Mouse (Mus musculus): ENCODE data around the gene Cd2. TPM values are rescaled to one million over a fixed set of nuclear protein-coding genes. Genes with fewer than 3 reads are reported as not detected.

Gene Cd2
- total RNA-seq, 1 experiment = 0.62 TPM

DNA sequence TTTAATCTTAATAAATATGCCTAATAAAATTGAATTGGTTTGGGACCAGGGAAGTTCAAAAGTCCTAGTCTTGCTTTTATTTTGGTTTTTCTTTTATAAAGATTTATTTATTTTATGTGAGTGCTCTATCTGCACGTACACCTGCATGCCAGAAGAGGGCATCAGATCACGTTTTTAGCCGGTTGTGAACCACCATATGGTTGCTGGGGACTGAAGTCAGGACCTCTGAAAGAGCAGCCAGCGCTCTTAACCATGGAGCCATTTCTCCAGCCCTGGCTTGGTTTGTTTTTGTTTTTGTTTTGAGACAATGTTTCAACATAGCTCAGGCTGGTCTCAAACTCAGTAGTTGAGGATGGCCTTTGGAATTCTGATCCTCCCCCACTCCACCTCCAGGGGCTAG, 4.3 kb downstream of the Cd2 start:
- Histone ChIP-seq H3K9me3 (ENCODE audit: control insufficient read depth, insufficient read depth, low read depth, low read length) (no peaks in the 10 kb centered on the region), H3K4me1 (ENCODE audit: control insufficient read depth in 2 of 2, insufficient read depth in 2 of 2, low read length in 2 of 2, poor library complexity in 1 of 2) (peaks cover 7 to 33% of the 10 kb centered on the region in 2 experiments; a peak in 3 of 4 replicates), H3K9ac (ENCODE audit: insufficient read depth, low read depth, low read length, poor library complexity, severe bottlenecking) (no peak overlapping the region), H3K27ac (ENCODE audit: insufficient read depth, low read depth, low read length, poor library complexity, severe bottlenecking) (no peak overlapping the region), H3K36me3 (ENCODE audit: control insufficient read depth, insufficient read depth, low read length, poor library complexity, severe bottlenecking) (no peaks in the 10 kb centered on the region), H3K4me3 (ENCODE audit: insufficient read depth in 1 of 2, low read depth in 1 of 2, low read length in 2 of 2, poor library complexity in 1 of 2, severe bottlenecking in 1 of 2) (no peak overlapping the region)
- in situ Hi-C loops (cut with MboI; ENCODE audit: low sequenced_read_pairs in 2 of 2, unreplicated experiment in 2 of 2) = no loop called here
- no peak for DNase-seq (ENCODE audit: low read depth, low spot score)
- TF ChIP-seq ZC3H11A (IDR thresholded peaks at IDR 0.05; ENCODE audit: borderline replicate concordance, low read depth, low read length) (no peak), MAFK (IDR thresholded peaks at IDR 0.05; ENCODE audit: insufficient read depth, low read depth, low read length) (no peak), CHD2 (IDR thresholded peaks at IDR 0.05; ENCODE audit: low read depth, low read length) (no peak), HCFC1 (IDR thresholded peaks at IDR 0.05; ENCODE audit: borderline replicate concordance, insufficient read depth, low read length) (no peak), ZNF384 (IDR thresholded peaks at IDR 0.05; ENCODE audit: low read depth, low read length) (no peak)

DNA sequence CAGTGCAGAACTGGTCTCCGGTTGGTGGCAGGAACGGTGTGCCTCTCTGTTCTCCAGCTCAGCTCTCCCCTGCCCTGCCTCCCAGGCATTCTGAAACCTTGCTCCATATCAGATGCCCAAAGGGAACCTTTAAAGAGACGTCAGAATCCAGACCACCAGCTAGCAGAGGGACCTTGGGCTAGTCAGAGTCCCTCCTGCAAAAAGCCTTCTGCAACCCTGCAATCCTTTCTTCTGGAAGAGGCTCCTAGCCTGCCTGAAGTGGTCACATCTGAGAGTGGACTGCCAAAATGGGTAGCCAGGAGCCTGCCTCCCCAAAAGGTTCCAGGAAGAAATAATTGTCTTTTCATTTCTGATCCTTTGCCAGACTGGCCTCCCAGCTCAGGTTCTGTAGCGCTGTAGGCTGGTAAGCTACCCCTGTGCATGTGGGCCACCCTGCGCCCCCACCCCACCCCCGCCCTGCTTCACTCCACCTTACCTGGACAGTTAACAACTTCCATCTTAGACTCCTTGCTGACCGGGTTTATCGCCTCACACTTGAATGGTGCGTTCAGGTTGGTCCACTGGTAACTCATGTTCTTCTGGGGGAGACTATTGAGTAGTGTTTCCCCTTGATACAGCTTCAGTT, 5.1 kb downstream of the Cd2 start:
- Histone ChIP-seq H3K36me3 (ENCODE audit: control insufficient read depth, insufficient read depth, low read length, poor library complexity, severe bottlenecking) (no peaks in the 10 kb centered on the region), H3K4me3 (ENCODE audit: insufficient read depth in 1 of 2, low read depth in 1 of 2, low read length in 2 of 2, poor library complexity in 1 of 2, severe bottlenecking in 1 of 2) (no peak overlapping the region), H3K27ac (ENCODE audit: insufficient read depth, low read depth, low read length, poor library complexity, severe bottlenecking) (no peak overlapping the region), H3K4me1 (ENCODE audit: control insufficient read depth in 2 of 2, insufficient read depth in 2 of 2, low read length in 2 of 2, poor library complexity in 1 of 2) (peaks cover 7 to 28% of the 10 kb centered on the region in 2 experiments; a peak in 3 of 4 replicates), H3K9me3 (ENCODE audit: control insufficient read depth, insufficient read depth, low read depth, low read length) (no peaks in the 10 kb centered on the region), H3K9ac (ENCODE audit: insufficient read depth, low read depth, low read length, poor library complexity, severe bottlenecking) (no peak overlapping the region)
- in situ Hi-C loops (cut with MboI; ENCODE audit: low sequenced_read_pairs in 2 of 2, unreplicated experiment in 2 of 2) = no loop called here
- TF ChIP-seq ZC3H11A (IDR thresholded peaks at IDR 0.05; ENCODE audit: borderline replicate concordance, low read depth, low read length) = no peak
- no peak for TF ChIP-seq MAFK (IDR thresholded peaks at IDR 0.05; ENCODE audit: insufficient read depth, low read depth, low read length)
- TF ChIP-seq CHD2 (IDR thresholded peaks at IDR 0.05; ENCODE audit: low read depth, low read length) = no peak
- no peak for TF ChIP-seq HCFC1 (IDR thresholded peaks at IDR 0.05; ENCODE audit: borderline replicate concordance, insufficient read depth, low read length)
- DNase-seq (ENCODE audit: low read depth, low spot score) = no peak

DNA sequence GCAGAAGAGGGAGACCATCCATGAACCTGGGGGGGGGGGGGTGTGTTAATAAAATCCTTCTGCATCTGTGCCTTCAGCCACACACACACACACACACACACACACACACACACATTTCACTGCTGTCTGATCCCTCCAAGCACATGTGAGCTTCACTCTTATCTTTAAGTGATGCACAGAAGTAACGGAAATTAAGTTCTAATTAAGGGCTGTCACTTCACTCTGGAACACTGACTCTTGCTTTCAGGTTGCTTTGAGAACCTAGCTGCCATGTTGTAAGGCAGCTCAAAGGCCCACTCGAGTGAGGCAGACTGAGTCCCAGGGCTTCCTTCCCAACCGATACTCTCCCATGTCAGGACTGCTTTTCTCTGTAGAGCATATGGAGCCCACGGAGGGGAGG, 5.9 kb downstream of the Cd2 start:
- no peak for TF ChIP-seq HCFC1 (IDR thresholded peaks at IDR 0.05; ENCODE audit: borderline replicate concordance, insufficient read depth, low read length)
- no peak for TF ChIP-seq ZC3H11A (IDR thresholded peaks at IDR 0.05; ENCODE audit: borderline replicate concordance, low read depth, low read length)
- no peak for TF ChIP-seq ZNF384 (IDR thresholded peaks at IDR 0.05; ENCODE audit: low read depth, low read length)
- TF ChIP-seq MAFK (IDR thresholded peaks at IDR 0.05; ENCODE audit: insufficient read depth, low read depth, low read length) = no peak
- no peak for TF ChIP-seq CHD2 (IDR thresholded peaks at IDR 0.05; ENCODE audit: low read depth, low read length)
- in situ Hi-C loops (cut with MboI; ENCODE audit: low sequenced_read_pairs in 2 of 2, unreplicated experiment in 2 of 2) = no loop called here

DNA sequence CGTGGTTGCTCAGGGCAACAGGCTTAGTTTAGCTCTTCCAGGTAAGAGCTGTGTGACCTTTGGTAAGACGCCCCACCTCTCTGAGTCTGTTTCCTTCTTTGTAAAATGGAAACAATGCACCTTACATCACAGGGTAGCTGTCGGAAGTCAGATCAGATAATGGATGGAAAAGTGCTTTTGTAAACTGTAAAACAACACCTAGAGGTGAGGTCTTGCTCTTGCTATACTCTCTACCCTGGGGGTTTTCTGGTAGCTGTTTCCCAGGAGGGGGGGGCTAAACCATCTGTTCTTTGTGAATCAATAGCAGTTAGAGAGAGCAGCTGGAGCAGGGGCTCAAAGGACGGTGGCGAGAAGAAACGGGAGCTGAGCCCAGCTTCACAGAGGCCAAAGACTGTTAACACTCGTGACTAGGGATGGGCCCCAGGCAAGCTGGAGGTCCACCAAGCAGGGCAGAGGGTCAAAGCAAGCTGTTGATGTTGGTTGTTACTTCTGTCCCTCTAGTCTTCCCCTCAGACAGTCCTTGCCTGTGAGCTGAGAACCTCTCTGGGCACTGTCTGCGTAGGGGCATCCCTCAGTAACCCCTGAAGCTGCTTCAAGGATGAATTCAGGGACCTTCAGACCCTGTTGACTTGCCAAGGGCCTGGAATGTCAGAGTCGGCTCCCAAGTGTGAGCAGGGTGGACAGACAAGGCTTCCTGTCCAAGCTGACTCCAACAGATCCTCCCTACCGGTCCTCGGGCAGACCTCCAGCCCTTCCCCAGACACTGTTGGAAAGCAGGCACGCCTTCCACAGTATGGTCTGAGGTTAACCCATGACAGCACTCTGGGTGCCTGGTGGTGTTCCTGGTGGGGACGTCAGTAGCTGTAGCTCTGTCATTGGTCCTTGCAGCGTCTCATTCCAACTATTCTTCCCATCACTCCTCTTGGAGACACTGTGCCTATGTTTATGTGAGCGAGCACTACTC, 7.1 kb downstream of the Cd2 start:
- in situ Hi-C loops (cut with MboI; ENCODE audit: low sequenced_read_pairs in 2 of 2, unreplicated experiment in 2 of 2) = no loop called here
- H3K27ac ChIP-seq (ENCODE audit: insufficient read depth, low read depth, low read length, poor library complexity, severe bottlenecking) = peak overlapping the region; percentile 69
- no peak for TF ChIP-seq CHD2 (IDR thresholded peaks at IDR 0.05; ENCODE audit: low read depth, low read length)
- DNase-seq (ENCODE audit: low read depth, low spot score) = peak; percentile 41
- H3K36me3 ChIP-seq (ENCODE audit: control insufficient read depth, insufficient read depth, low read length, poor library complexity, severe bottlenecking) = no peaks in the 10 kb centered on the region
- H3K9ac ChIP-seq (ENCODE audit: insufficient read depth, low read depth, low read length, poor library complexity, severe bottlenecking) = no peak overlapping the region
- H3K4me1 ChIP-seq (ENCODE audit: control insufficient read depth in 2 of 2, insufficient read depth in 2 of 2, low read length in 2 of 2, poor library complexity in 1 of 2) = peaks cover 7 to 26% of the 10 kb centered on the region in 2 experiments; a peak in 3 of 4 replicates
- H3K4me3 ChIP-seq (ENCODE audit: insufficient read depth in 1 of 2, low read depth in 1 of 2, low read length in 2 of 2, poor library complexity in 1 of 2, severe bottlenecking in 1 of 2) = no peak overlapping the region; a peak in 1 of 4 replicates
- H3K9me3 ChIP-seq (ENCODE audit: control insufficient read depth, insufficient read depth, low read depth, low read length) = no peaks in the 10 kb centered on the region

More for the DNA sequence above, 5.9 kb downstream of the Cd2 start:
- Histone ChIP-seq H3K27ac (ENCODE audit: insufficient read depth, low read depth, low read length, poor library complexity, severe bottlenecking) (no peak overlapping the region), H3K36me3 (ENCODE audit: control insufficient read depth, insufficient read depth, low read length, poor library complexity, severe bottlenecking) (no peaks in the 10 kb centered on the region), H3K9me3 (ENCODE audit: control insufficient read depth, insufficient read depth, low read depth, low read length) (no peaks in the 10 kb centered on the region), H3K9ac (ENCODE audit: insufficient read depth, low read depth, low read length, poor library complexity, severe bottlenecking) (no peak overlapping the region), H3K4me1 (ENCODE audit: control insufficient read depth in 2 of 2, insufficient read depth in 2 of 2, low read length in 2 of 2, poor library complexity in 1 of 2) (peaks cover 7 to 26% of the 10 kb centered on the region in 2 experiments; a peak in 3 of 4 replicates), H3K4me3 (ENCODE audit: insufficient read depth in 1 of 2, low read depth in 1 of 2, low read length in 2 of 2, poor library complexity in 1 of 2, severe bottlenecking in 1 of 2) (no peak overlapping the region)
- DNase-seq (ENCODE audit: low read depth, low spot score) = no peak

All from ES-E14 (cell line).